Mouse (Mus musculus): ENCODE data around the gene Cpa4.

GRCm38 (mm10) chr6:30546571-30547273, 21.4 kb upstream of the Cpa4 start:
- TF ChIP-seq CTCF (IDR thresholded peaks at IDR 0.05), result no peak
- no peak for TF ChIP-seq EP300 (IDR thresholded peaks at IDR 0.05)
